Mouse (Mus musculus) layer of hippocampus, adult 8-10 months (tissue): ENCODE data around the gene Gm26920. TPM values are rescaled to one million over a fixed set of nuclear protein-coding genes. Genes with fewer than 3 reads are reported as not detected.
A peak's percentile ranks its signal among the peaks of the same experiment; 100 is the strongest.

Source experiments
- DNase-seq, 2 experiments: peaks; one replicate each; pipeline ENCODE4 v3.0.0; 2022; ENCODE audit warnings: low spot score in 2 of 2
- total RNA-seq, 4 experiments: library from RNA; stranded (reverse); gene quantifications; 2 replicates each; pipeline ENCODE4 v1.2.4; 2022

Gene Gm26920
- total RNA-seq, 4 experiments from 2014 or later = not detected

GRCm38 (mm10) chr7:30060341-30060740, 29.9 kb downstream of the Gm26920 start:
- no peak for DNase-seq

GRCm38 (mm10) chr7:30053591-30053990, 36.6 kb downstream of the Gm26920 start:
- DNase-seq = no peak

GRCm38 (mm10) chr7:30050882-30051548, 39.2 kb downstream of the Gm26920 start, which contains the start of gene Zfp14:
TSS of gene Zfp14 (minus strand) at chr7:30051380.
- DNase-seq = peak; percentile 86 to 90

GRCm38 (mm10) chr7:30048126-30048525, 42.1 kb downstream of the Gm26920 start:
- DNase-seq = peak; percentile 26 to 35

GRCm38 (mm10) chr7:30044354-30044753, 45.9 kb downstream of the Gm26920 start:
- no peak for DNase-seq

GRCm38 (mm10) chr7:30034331-30034730, 55.9 kb downstream of the Gm26920 start:
- DNase-seq = no peak

GRCm38 (mm10) chr7:30031379-30031778, 58.8 kb downstream of the Gm26920 start:
- no peak for DNase-seq

GRCm38 (mm10) chr7:30030677-30031076, 59.5 kb downstream of the Gm26920 start:
- no peak for DNase-seq

GRCm38 (mm10) chr7:30028572-30028971, 61.6 kb downstream of the Gm26920 start:
- no peak for DNase-seq

GRCm38 (mm10) chr7:30027331-30027730, 62.9 kb downstream of the Gm26920 start:
- DNase-seq = no peak

- no peak for DNase-seq
These were observed 64.9 kb downstream of the Gm26920 start for GRCm38 (mm10) chr7:30025358-30025757.

- DNase-seq = no peak
These were observed 66.4 kb downstream of the Gm26920 start for GRCm38 (mm10) chr7:30023800-30024199.

- DNase-seq = no peak
These were observed 66.9 kb downstream of the Gm26920 start for GRCm38 (mm10) chr7:30023324-30023723.

GRCm38 (mm10) chr7:30019543-30019942, 70.7 kb downstream of the Gm26920 start:
- no peak for DNase-seq

GRCm38 (mm10) chr7:30017226-30017625, 73.0 kb downstream of the Gm26920 start:
- DNase-seq = no peak

GRCm38 (mm10) chr7:30012956-30013363, 77.2 kb downstream of the Gm26920 start:
- DNase-seq = peak; percentile 37 to 65

- no peak for DNase-seq
These were observed 79.5 kb downstream of the Gm26920 start for GRCm38 (mm10) chr7:30010551-30011195.

GRCm38 (mm10) chr7:30009321-30010085, 80.7 kb downstream of the Gm26920 start:
- peak; percentile 30 to 49 for DNase-seq

- no peak for DNase-seq
These were observed 82.1 kb downstream of the Gm26920 start for GRCm38 (mm10) chr7:30008020-30008690.

GRCm38 (mm10) chr7:30007601-30008000, 82.6 kb downstream of the Gm26920 start:
- no peak for DNase-seq
